Mouse (Mus musculus) heart, adult 8-10 months (tissue): ENCODE measurements around the gene Paqr9. TPM values are rescaled to one million over a fixed set of nuclear protein-coding genes. Genes with fewer than 3 reads are reported as not detected.

Experiments used
- total RNA-seq, 4 experiments: library from RNA; stranded (reverse); gene quantifications; 2 replicates each; pipeline ENCODE4 v1.2.4; 2022

Paqr9 gene
- total RNA-seq, 4 experiments from 2014 or later = 37.0 to 50.2 (median 46.8) TPM

Other genes starting within 250 kb of the Paqr9 start
- gene Chst2, start 152.9 kb upstream of the Paqr9 start, total RNA-seq = 1 to 10 TPM in 3 of 4 experiments, under 1 TPM in 1; 0.95 to 1.2 (median 1.0) TPM
- gene U2surp, start 47.7 kb upstream of the Paqr9 start, total RNA-seq = 10 to 100 TPM; 28.9 to 36.9 (median 35.8) TPM
- gene Pcolce2, start 77.9 kb downstream of the Paqr9 start, total RNA-seq = 10 to 100 TPM; 22.1 to 29.5 (median 26.8) TPM
- 1 to 10 TPM; 5.6 to 8.0 (median 7.4) TPM for gene Trpc1, start 190.7 kb downstream of the Paqr9 start, total RNA-seq